Mouse (Mus musculus): ENCODE results near the gene Zfp420. TPM values are rescaled to one million over a fixed set of nuclear protein-coding genes. Genes with fewer than 3 reads are reported as not detected.

Zfp420 gene
- polyA plus RNA-seq, 1 experiment from 2014 or later: 5.3 TPM

DNA sequence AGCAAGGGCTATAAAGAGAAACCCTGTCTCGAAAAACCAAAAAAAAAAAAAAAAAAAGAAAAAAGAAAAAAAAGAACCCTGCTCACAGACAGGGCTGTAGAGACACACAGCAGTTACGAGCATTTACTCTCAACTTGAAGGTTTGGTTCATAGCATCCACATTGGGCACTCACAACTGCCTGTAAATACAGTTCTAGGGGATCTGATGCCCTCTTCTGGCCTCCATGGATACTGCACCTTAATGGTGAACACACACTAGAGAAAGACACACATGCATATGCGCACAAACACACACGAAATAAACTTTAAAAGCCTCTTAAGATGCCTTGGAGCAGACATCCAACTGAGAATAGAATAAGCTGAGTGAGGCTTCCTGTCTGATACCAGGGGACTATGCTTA lies 38.6 kb downstream of the Zfp420 start:
- POLR2A ChIA-PET: no interaction called here
- in situ Hi-C loops (cut with MboI; ENCODE audit: low pct_unique_long_range_greater_than_20kb): no loop called here
- ATAC-seq: no peak
- DNase-seq (ENCODE audit: low read depth, low spot score): no peak
- CTCF ChIA-PET: no interaction called here
- no peak for TF ChIP-seq CTCF (IDR thresholded peaks at IDR 0.05)
- no peaks in the 10 kb centered on the region for H3K27me3 ChIP-seq

DNA sequence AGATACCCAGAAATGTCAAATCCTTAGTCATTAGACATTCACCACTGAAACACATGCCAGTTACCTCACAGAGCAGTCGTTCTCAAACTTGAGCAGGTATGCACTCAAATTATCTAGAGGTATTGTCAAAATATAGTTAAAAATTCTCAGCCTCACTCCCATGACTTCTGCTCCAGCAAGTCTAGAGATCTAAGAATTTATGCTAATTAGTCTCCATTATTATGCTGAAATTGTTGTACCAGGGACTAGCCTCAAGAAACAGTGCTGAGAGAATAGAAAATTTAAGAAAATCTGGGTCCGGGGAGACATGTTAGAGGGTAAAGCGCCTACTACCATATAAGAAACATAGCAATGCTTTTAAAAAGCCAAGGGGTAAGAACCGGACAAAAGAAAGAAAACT lies 44.3 kb downstream of the Zfp420 start:
- CTCF ChIA-PET: no interaction called here
- no peaks in the 10 kb centered on the region for H3K27me3 ChIP-seq

DNA sequence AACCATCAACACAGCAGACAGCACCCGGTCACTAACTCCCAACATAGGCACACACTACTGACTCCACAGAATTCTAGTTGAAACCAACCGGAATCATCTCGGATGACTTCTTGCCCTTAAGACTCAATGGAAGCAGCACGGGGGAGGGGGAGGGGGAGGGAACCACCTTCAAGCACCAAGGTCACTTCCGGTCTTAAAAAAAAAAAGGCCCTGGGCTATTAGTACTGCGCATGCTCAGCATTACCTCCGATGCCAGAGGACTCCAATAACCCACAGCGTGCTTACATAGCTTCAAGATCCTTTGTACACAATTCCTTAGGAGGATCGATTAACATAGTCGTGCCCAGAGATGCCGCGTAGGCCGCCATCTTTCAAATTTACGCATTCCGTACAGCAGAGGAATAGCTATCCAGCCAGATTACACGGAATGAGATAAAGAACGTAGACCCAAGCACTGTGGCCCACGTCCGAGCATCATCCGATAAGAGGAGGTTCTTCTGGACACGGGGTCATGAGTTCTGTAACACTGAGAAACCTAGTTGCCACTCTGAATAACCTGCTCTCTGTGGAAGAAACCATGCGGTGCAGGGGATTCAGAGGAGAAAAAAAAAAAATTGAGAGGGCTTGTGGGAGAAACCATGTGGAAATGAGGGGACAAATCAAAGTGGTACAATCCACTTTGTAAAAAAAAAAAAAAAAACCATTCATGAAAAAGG lies 46.3 kb downstream of the Zfp420 start, which contains the start of gene Zfp27:
Zfp27 (minus strand) TSS at position 607 of the 716 bp plus-strand sequence.
- H3K27me3 ChIP-seq: no peaks in the 10 kb centered on the region
- ATAC-seq (peak; percentile 42), DNase-seq (ENCODE audit: low read depth, low spot score) (peak; percentile 69)
- TF ChIP-seq CTCF (IDR thresholded peaks at IDR 0.05): no peak
- CTCF ChIA-PET: no interaction called here
- POLR2A ChIA-PET: interaction anchor here (1.1 kb wide), 1 partner anchor 98 kb away, joined by 3 read pairs; no protein-coding TSS in a partner anchor
- in situ Hi-C loops (cut with MboI; ENCODE audit: low pct_unique_long_range_greater_than_20kb): loop anchor here (5.0 kb wide), 1 partner anchor 89 kb away; the partner anchor contains the start of gene Zfp790

More for the DNA sequence above, 44.3 kb downstream of the Zfp420 start:
- POLR2A ChIA-PET: no interaction called here
- in situ Hi-C loops (cut with MboI; ENCODE audit: low pct_unique_long_range_greater_than_20kb): loop anchor here (5.0 kb wide), 1 partner anchor 42 kb away; no protein-coding TSS in a partner anchor
- TF ChIP-seq CTCF (IDR thresholded peaks at IDR 0.05): no peak
- DNase-seq (ENCODE audit: low read depth, low spot score): no peak
- no peak for ATAC-seq

DNA sequence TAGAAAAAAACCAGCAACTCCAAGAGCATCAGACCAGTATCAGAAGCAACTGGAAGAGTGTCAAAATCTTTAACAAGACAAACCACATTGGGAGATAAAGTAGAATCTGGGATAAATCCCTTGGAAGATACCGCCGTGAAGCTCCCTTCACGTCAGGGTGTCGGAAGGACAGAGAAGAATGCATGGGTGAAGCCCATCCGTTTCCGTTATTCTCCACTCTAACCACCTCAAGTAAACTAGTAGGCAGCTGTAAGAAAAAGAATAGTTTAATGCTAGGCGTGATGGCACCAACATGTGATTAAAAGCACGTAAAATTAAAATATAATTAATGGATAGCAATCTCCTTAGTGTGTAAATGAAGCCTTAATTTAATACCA lies 46.9 kb downstream of the Zfp420 start:
- POLR2A ChIA-PET: interaction anchor here (1.1 kb wide), 1 partner anchor 97 kb away, joined by 3 read pairs; no protein-coding TSS in a partner anchor
- in situ Hi-C loops (cut with MboI; ENCODE audit: low pct_unique_long_range_greater_than_20kb): loop anchor here (5.0 kb wide), 1 partner anchor 89 kb away; the partner anchor contains the start of gene Zfp790
- CTCF ChIA-PET: interaction anchor here (0.8 kb wide), 1 partner anchor 63 kb away, joined by 3 read pairs; no protein-coding TSS in a partner anchor
- DNase-seq (ENCODE audit: low read depth, low spot score) (no peak), ATAC-seq (no peak)
- TF ChIP-seq CTCF (IDR thresholded peaks at IDR 0.05): no peak
- H3K27me3 ChIP-seq: no peaks in the 10 kb centered on the region

DNA sequence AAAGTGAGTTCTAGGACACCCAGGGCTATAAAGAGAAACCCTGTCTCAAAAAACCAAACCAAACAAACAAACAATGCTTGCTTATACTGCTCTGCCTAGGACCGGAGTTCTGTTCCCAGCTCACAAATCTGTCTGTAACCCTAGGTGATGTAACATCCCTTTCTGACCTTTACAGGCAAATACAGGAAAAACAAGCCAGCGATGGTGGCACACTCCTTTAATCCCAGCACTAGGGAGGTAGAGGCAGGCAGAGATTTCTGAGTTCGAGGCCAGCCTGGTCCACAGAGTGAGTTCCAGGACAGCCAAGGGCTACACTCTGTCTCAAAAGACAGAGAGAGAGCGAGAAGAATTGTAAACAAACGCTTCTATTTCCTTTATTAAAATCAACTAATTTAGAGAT lies 47.4 kb downstream of the Zfp420 start:
- in situ Hi-C loops (cut with MboI; ENCODE audit: low pct_unique_long_range_greater_than_20kb): loop anchor here (5.0 kb wide), 1 partner anchor 90 kb away; the partner anchor contains the start of gene Zfp790
- no peak for TF ChIP-seq CTCF (IDR thresholded peaks at IDR 0.05)
- POLR2A ChIA-PET: interaction anchor here (0.6 kb wide), 1 partner anchor 1153 kb away, joined by 8 read pairs; no protein-coding TSS in a partner anchor
- ATAC-seq: no peak
- no peak for DNase-seq (ENCODE audit: low read depth, low spot score)
- CTCF ChIA-PET: interaction anchor here (0.8 kb wide), 1 partner anchor 63 kb away, joined by 3 read pairs; no protein-coding TSS in a partner anchor
- H3K27me3 ChIP-seq: no peaks in the 10 kb centered on the region

DNA sequence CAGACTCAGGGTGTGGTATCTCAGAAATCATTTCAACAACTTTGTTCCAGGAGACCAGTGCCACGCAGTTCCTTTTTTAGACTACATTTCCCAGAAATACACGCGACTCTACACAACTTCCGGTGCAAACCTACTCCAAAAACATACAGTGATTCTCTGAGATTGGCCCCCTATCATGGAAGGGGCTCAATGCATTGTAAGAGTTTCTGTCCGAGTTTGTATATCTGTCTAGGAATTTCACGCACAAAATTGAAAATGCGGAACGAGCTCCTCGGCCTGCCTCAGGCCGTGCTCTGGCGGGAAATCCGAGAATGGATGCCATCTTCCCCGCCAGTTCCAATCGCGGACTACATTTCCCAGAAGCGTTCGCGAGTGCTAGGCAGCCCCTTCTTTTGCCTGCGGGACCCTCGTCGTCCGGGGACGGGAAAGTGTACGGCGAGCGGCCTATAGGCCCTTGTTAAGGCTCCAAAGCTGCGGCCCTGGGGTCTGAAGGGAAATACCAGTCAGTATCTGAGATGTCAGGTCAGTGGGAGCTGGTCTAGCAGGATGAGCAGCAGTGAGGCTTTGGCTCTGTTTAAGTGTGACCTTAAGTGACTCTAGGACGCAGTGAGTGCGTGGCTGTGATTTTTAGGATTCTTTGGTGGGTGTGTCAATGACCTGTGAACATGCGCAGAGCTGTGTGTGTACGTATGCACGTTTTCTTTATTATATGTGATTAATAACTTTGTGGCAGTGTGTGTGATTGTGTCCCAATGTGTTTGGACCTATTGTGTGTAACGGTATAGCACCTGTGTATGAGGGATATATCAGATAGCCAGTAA lies 48.6 kb downstream of the Zfp420 start, which contains the start of gene Zfp383:
Zfp383 (plus strand) TSS at position 94 of the 821 bp plus-strand sequence.
- no peaks in the 10 kb centered on the region for H3K27me3 ChIP-seq
- no peak for TF ChIP-seq CTCF (IDR thresholded peaks at IDR 0.05)
- peak; percentile 62 for DNase-seq (ENCODE audit: low read depth, low spot score)
- CTCF ChIA-PET: interaction anchor here (1.6 kb wide), 1 partner anchor 22 kb away, joined by 4 read pairs; no protein-coding TSS in a partner anchor
- in situ Hi-C loops (cut with MboI; ENCODE audit: low pct_unique_long_range_greater_than_20kb): loop anchor here (5.0 kb wide), 1 partner anchor 91 kb away; the partner anchor contains the start of gene Zfp790
- POLR2A ChIA-PET: no interaction called here
- ATAC-seq: peak; percentile 69

DNA sequence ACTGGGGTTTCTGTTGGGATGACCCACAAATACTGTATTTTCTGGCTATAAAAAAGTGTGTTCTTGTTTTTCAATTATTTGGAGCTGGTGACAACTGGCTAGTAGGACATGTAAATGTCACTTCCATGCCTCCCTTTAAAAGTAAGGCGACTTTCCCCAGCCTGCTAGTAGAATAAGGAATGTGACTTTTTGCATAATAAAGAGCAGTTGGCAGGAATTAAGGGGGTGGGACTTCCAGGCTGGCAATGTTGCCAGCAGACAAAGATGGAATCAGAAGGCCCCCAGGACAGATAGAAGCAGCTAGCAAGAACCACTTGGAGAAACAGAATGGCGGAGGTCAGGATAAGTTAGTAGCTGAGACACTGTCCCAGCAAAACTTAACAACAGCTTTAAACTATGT lies 50.5 kb downstream of the Zfp420 start:
- CTCF ChIA-PET: no interaction called here
- TF ChIP-seq CTCF (IDR thresholded peaks at IDR 0.05): no peak
- in situ Hi-C loops (cut with MboI; ENCODE audit: low pct_unique_long_range_greater_than_20kb): no loop called here
- POLR2A ChIA-PET: no interaction called here
- ATAC-seq (no peak), DNase-seq (ENCODE audit: low read depth, low spot score) (no peak)
- no peaks in the 10 kb centered on the region for H3K27me3 ChIP-seq

DNA sequence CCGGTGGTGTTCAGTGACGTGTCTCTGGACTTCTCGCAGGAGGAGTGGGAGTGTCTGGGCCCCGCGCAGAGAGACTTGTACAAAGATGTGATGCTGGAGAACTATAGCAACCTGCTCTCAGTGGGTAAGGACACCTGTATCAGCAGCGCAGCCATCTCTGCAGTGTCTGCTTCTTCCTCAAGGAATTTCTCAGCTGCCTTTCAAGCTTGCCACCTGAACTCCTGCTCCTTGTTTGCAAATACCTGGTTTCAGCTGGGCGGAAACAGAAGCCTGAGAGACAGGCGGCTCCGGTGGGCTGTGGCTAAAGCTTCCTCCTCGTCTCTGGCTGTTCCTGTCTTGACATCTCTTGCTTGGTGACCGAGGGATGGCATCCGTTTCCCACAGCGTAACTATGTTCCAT lies 52.4 kb downstream of the Zfp420 start:
- H3K27me3 ChIP-seq: no peaks in the 10 kb centered on the region
- no peak for ATAC-seq
- no peak for TF ChIP-seq CTCF (IDR thresholded peaks at IDR 0.05)
- in situ Hi-C loops (cut with MboI; ENCODE audit: low pct_unique_long_range_greater_than_20kb): no loop called here
- CTCF ChIA-PET: interaction anchor here (2.3 kb wide), 1 partner anchor 10 kb away, joined by 6 read pairs; no protein-coding TSS in a partner anchor
- POLR2A ChIA-PET: interaction anchor here (1.1 kb wide), 1 partner anchor 96 kb away, joined by 3 read pairs; the partner anchor contains the start of gene Zfp790
- DNase-seq (ENCODE audit: low read depth, low spot score): no peak

DNA sequence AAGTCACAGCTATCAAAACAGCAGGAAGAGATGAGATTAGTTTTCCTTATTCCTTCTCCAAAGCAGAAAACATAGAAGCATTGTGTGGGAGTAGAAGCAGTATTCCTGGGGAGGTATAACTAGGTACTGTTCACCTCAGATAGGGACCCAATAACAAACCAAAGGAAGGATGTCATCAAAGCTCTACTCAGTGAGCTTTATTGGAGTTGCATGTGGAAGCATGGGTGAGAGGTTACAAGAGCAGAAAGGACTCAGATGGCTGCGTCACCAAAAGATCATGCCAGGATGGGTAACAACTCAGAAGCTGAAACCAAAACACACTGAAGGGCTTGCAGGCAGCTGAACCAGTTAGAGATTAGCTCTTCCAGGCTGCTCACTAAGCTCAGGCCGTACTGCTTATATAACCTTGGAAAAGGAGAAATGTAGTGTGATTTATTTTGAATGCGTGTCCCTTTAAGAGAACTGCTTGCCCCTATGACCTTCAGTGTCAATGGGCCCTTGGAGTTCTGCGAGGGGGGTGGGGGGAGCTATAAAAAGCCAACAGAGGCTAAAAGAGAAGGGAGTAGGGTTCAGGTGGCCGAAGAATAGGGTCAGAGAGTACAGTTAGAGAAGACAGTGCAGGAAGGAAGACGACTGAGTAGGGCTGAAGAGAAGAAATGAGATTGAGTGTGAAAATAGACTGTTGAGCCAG lies 57.7 kb downstream of the Zfp420 start:
- POLR2A ChIA-PET: no interaction called here
- no peak for TF ChIP-seq CTCF (IDR thresholded peaks at IDR 0.05)
- in situ Hi-C loops (cut with MboI; ENCODE audit: low pct_unique_long_range_greater_than_20kb): no loop called here
- DNase-seq (ENCODE audit: low read depth, low spot score): no peak
- CTCF ChIA-PET: interaction anchor here (0.7 kb wide), 1 partner anchor 14 kb away, joined by 3 read pairs; no protein-coding TSS in a partner anchor
- no peaks in the 10 kb centered on the region for H3K27me3 ChIP-seq
- ATAC-seq: no peak

DNA sequence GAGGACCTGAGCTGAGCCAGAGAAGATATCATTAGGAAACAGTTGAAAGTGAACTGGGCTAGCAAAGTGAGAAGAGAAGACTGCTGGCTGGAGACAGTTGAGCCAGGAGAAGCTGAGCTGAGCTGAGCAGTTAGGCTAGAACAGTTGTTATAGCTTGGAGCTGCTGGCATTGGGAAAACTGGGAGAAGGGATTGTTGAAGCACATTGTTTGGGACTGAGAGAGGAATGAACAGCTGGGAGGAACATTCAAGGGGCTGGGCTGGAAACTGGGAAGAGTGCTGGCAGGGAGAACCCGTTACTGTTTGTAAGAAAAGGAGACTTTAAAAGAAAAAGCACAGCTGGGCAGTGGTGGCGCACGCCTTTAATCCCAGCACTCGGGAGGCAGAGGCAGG lies 58.3 kb downstream of the Zfp420 start:
- no peak for DNase-seq (ENCODE audit: low read depth, low spot score)
- H3K27me3 ChIP-seq: no peaks in the 10 kb centered on the region
- in situ Hi-C loops (cut with MboI; ENCODE audit: low pct_unique_long_range_greater_than_20kb): no loop called here
- ChIA-PET POLR2A (interaction anchor here (0.6 kb wide), 1 partner anchor 8 kb away, joined by 3 read pairs; no protein-coding TSS in a partner anchor), CTCF (interaction anchor here (0.7 to 1.2 kb wide), 3 partner anchors 12 to 25 kb away, joined by 3 read pairs; no protein-coding TSS in a partner anchor)
- TF ChIP-seq CTCF (IDR thresholded peaks at IDR 0.05): no peak
- ATAC-seq: no peak
